Mouse (Mus musculus) T-cell, adult 66 days (primary cell): ENCODE measurements around the gene Nub1. TPM values are rescaled to one million over a fixed set of nuclear protein-coding genes. Genes with fewer than 3 reads are reported as not detected.

Experiments used
- total RNA-seq, 2 experiments: library from RNA; stranded (reverse); gene quantifications; 3 replicates in 1 of 2; 4 replicates in 1 of 2; pipeline ENCODE4 v1.2.4; 2023

Gene Nub1
- total RNA-seq = 10 to 100 TPM; 86.5 to 86.7 TPM

GRCm38 (mm10) chr5:24685366-24686093 lies at the start of gene Nub1:
TSS of gene Nub1 (plus strand) at chr5:24685532.

DNA sequence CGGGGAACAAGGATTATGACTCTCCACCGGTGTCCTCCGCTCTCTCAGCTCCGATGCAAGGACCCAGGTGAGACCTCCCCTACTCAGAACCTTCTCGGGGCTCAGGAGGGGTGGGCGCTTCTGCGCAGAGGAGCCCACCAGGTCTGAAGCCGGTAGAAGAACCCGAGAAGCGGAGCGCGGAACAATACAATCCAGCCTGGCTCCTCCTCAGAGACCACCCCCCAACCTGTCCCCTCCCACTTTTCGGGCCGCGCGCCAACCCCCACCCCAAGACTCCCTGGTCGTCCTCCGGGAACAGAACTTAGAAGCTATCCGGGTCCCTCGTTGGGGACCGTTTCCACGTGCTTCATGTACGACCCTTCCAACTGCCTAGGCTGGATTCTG lies 45.1 kb downstream of the Nub1 start, which contains the start of gene Wdr86:
Wdr86 (minus strand) TSS at position 240 of the 384 bp plus-strand sequence.

GRCm38 (mm10) chr5:24757816-24758215 lies 72.5 kb downstream of the Nub1 start, which contains the start of gene Crygn:
TSS of gene Crygn (minus strand) at chr5:24758008.

Other genes with a start within 250 kb of the Nub1 start
- 100 to 1,000 TPM in 1 of 2 experiments, 10 to 100 TPM in 1; 90.8 to 104 TPM for gene Fastk, start 240.2 kb upstream of the Nub1 start, total RNA-seq
- gene Tmub1, start 237.7 kb upstream of the Nub1 start, total RNA-seq = 10 to 100 TPM; 26.0 to 28.0 TPM
- gene Agap3, start 233.4 kb upstream of the Nub1 start, total RNA-seq = 10 to 100 TPM; 82.7 to 91.3 TPM
- gene Gbx1, start 158.3 kb upstream of the Nub1 start, total RNA-seq = not detected
- gene Asb10, start 144.6 kb upstream of the Nub1 start, total RNA-seq = not detected
- gene 4931409K22Rik, start 128.7 kb upstream of the Nub1 start, total RNA-seq = not detected
- gene Abcf2, start 108.1 kb upstream of the Nub1 start, total RNA-seq = 10 to 100 TPM; 46.5 to 47.9 TPM
- 10 to 100 TPM; 41.0 to 42.2 TPM for gene Chpf2, start 98.8 kb upstream of the Nub1 start, total RNA-seq
- gene Smarcd3, start 61.1 kb upstream of the Nub1 start, total RNA-seq = under 1 TPM in 1 of 2 experiments, not detected in 1; 0.32 TPM
- gene Wdr86, start 45.2 kb downstream of the Nub1 start, total RNA-seq = not detected
- gene Crygn, start 72.5 kb downstream of the Nub1 start, total RNA-seq = not detected
- 10 to 100 TPM; 45.0 to 50.5 TPM for gene Rheb, start 157.1 kb downstream of the Nub1 start, total RNA-seq